ENCODE assay signal across 8 mouse cellular contexts in the genomic region with DNA sequence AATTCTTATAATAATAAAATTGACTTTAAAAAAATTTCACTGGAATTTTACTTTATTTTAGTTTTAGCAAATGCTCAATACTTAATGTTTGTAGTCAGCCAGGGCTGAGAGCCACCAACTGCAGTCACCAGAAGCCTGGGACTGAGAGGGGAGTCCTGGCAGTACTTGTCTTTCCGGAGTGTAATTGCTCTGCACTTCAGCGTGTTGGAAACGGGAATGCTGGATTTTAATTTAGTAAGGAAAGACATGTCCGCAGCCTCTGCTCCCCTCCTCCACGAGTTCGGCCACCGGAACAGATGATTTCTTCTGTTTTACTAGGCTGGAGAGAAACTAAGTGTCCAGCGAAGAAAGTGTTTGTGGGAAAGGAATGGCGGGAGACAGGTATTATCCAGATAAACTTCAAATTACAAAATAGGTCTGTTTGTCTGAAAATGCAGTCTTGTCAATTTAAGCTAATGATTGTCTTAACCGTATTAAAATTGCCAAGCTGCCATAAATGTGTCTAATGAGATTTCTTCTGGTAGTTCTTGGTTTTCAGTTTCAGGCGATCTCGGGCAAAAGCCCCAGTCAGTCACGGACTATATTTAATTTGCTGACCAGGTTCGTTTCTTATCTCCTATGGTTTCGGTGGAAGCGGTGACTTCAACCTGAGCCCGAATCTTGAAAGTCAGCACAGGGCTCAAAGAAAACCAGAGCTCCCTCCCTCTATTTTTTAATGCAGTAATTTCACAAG. TPM values are rescaled to one million over a fixed set of nuclear protein-coding genes. Genes with fewer than 3 reads are reported as not detected.
DNase-seq lines count a peak whose midpoint lies in the region; ATAC-seq lines count a peak whose summit lies in the region.

No protein-coding gene starts in this region.

- 11% methylated on average over 17 of the region's 17 CpGs for WGBS in embryonic facial prominence, embryonic 14.5 days
- 16% methylated on average over 17 of the region's 17 CpGs for WGBS in midbrain, embryonic 15.5 days

- no peaks in the 10 kb centered on the region for H3K36me3 ChIP-seq in megakaryocyte, embryonic 14.5 days (replicated peaks; ENCODE audit: low read length)
- no peaks in the 10 kb centered on the region for H3K36me3 ChIP-seq in embryonic facial prominence, embryonic 14.5 days (ENCODE audit: control insufficient read depth, insufficient read depth, low read length)
- no peaks in the 10 kb centered on the region for H3K36me3 ChIP-seq in midbrain, embryonic 15.5 days (replicated peaks)

- ATAC-seq in megakaryocyte, adult 5-6 weeks (ENCODE audit: poor library complexity, severe bottlenecking), result no peak
- ATAC-seq in embryonic facial prominence, embryonic 14.5 days (ENCODE audit: low read depth), result no peak
- ATAC-seq in midbrain, embryonic 15.5 days (replicated peaks), result no peak

- H3K4me2 ChIP-seq in embryonic facial prominence, embryonic 14.5 days (ENCODE audit: low read depth, low read length), result peak overlapping the region; percentile 84
- H3K4me2 ChIP-seq in midbrain, embryonic 15.5 days, result peak overlapping the region; percentile 79

- DNase-seq in embryonic facial prominence, embryonic 14.5 days (ENCODE audit: low spot score), result no peak
- DNase-seq in induced T-regulatory cell, adult 2 months (ENCODE audit: low read depth), result peak; percentile 27
- DNase-seq in adrenal gland, adult 2 months, result no peak
- DNase-seq in thymus, postnatal 0 days (ENCODE audit: low spot score), result no peak
- DNase-seq in right cerebral cortex, postnatal 10 days (ENCODE audit: low spot score in 2 of 2), result no peak

- H3K4me3 ChIP-seq in megakaryocyte, embryonic 14.5 days (replicated peaks), result peak overlapping the region; percentile 98
- H3K4me3 ChIP-seq in embryonic facial prominence, embryonic 14.5 days (ENCODE audit: low read depth, low read length), result peak overlapping the region; percentile 87
- H3K4me3 ChIP-seq in midbrain, embryonic 15.5 days, result peak overlapping the region; percentile 82

- H3K9ac ChIP-seq in embryonic facial prominence, embryonic 14.5 days (ENCODE audit: low read depth, low read length), result peak overlapping the region; percentile 61
- peak overlapping the region; percentile 27; the same call in 1 of the 2 replicates for H3K9ac ChIP-seq in midbrain, embryonic 15.5 days

- no peaks in the 10 kb centered on the region for H3K27me3 ChIP-seq in megakaryocyte, embryonic 14.5 days (replicated peaks)
- no peaks in the 10 kb centered on the region for H3K27me3 ChIP-seq in embryonic facial prominence, embryonic 14.5 days (replicated peaks; ENCODE audit: control insufficient read depth, insufficient read depth, low read length)
- no peaks in the 10 kb centered on the region for H3K27me3 ChIP-seq in midbrain, embryonic 15.5 days (replicated peaks)

- peak overlapping the region; percentile 96 for H3K27ac ChIP-seq in embryonic facial prominence, embryonic 14.5 days (replicated peaks; ENCODE audit: low read depth, low read length)
- peak overlapping the region; percentile 68 for H3K27ac ChIP-seq in midbrain, embryonic 15.5 days

- no peaks in the 10 kb centered on the region for H3K9me3 ChIP-seq in megakaryocyte, embryonic 14.5 days
- H3K9me3 ChIP-seq in embryonic facial prominence, embryonic 14.5 days (ENCODE audit: control insufficient read depth, low read length), result no peaks in the 10 kb centered on the region
- H3K9me3 ChIP-seq in midbrain, embryonic 15.5 days, result no peaks in the 10 kb centered on the region

- H3K4me1 ChIP-seq in megakaryocyte, embryonic 14.5 days, result peaks cover 54% of the 10 kb centered on the region
- H3K4me1 ChIP-seq in embryonic facial prominence, embryonic 14.5 days (ENCODE audit: control insufficient read depth, insufficient read depth, low read length), result no peaks in the 10 kb centered on the region; the same call in 1 of the 2 replicates
- H3K4me1 ChIP-seq in midbrain, embryonic 15.5 days, result peaks cover 24% of the 10 kb centered on the region

RNA-seq across cellular contexts. Expression of a gene that starts 2.5 kb away (rescaled TPM):
- polyA plus RNA-seq in megakaryocyte, embryonic 14.5 days (2012; ENCODE audit: insufficient read depth, low replicate concordance), result 1.7 and 2.9 TPM in 2 replicates
- 57.3 and 65.8 TPM in 2 replicates for total RNA-seq in megakaryocyte, adult 5-6 weeks (2015)
- 52.9 and 59.6 TPM in 2 replicates for total RNA-seq in megakaryocyte, adult 5-6 weeks (2017)
- polyA plus RNA-seq in embryonic facial prominence, embryonic 14.5 days (2014; fragmentation: Nextera tagmentation; extraction: Ambion mirVana), result 38.4 and 40.0 TPM in 2 replicates
- polyA plus RNA-seq in midbrain, embryonic 15.5 days (2015; fragmentation: Nextera tagmentation; extraction: Ambion mirVana), result 17.8 and 21.4 TPM in 2 replicates
- 10 to 100 TPM; 49.2 to 52.8 TPM for total RNA-seq in adrenal gland, adult 2 months (2021)
- polyA plus RNA-seq in adrenal gland, adult 2 months (2012; rRNA removed), result 6.3 TPM in 2 replicates
- polyA plus RNA-seq in thymus, postnatal 0 days (2015; fragmentation: Nextera tagmentation; extraction: Ambion mirVana), result 29.0 and 36.9 TPM in 2 replicates
